Mouse (Mus musculus): Measurements from ENCODE around the gene Chst3.

Chst3 gene

DNA sequence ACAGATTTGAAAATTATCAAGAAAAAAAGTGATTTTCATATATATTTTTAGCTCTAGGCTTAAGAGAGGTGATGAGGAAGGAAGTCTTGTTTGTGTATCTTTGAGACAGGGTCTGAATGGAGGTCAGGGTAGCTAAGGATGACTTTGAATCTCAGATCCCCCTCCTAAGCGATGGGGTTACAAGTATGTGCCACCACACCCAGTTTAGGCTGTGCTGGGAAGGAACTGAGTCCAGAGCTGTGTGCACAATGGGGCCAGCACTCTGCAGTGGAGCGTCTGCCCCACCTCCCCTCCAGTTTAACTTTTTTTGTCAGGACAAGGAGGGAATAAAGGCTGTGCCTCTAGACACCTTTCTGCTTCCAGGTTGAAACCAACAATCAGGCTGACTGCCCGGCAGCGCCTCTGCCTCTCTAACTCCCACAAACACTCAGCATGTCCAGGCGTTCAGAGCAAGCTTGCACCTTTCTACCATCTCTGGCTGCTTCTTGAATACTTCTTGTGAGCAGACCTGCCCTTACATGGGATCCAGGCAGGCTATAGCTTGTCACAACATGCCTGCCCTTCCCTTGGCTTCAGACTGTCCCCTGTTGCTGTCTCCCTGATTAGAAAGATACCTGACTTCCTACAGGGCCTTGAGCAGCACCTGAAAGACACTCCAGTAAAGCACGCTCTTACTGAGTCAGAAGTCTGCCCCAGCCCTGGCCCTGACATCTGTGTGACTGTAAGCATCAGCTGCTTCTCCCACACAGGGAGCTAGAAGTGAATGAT lies 11.4 kb upstream of the Chst3 start:
- DNase-seq, result no peak

DNA sequence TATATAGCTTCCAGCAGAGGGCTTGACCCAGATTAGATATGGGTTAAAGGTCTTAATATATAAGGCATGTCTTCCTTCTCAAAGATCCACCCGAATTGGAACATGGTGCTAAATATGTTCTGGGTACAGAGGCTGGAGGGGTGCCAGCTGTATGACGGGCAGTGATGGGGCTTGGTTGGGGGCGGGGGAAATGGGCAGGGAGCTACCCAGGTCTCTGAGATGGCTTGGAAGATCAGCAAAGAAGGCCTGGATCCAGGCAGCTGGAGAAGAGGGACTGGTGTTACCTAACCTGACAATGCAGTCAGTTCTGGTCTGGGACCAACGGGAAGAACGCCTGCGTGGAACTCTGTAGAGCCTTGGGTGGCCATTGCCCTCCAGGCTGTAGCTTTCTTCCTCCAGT lies 10.1 kb upstream of the Chst3 start:
- DNase-seq, result peak; percentile 23

DNA sequence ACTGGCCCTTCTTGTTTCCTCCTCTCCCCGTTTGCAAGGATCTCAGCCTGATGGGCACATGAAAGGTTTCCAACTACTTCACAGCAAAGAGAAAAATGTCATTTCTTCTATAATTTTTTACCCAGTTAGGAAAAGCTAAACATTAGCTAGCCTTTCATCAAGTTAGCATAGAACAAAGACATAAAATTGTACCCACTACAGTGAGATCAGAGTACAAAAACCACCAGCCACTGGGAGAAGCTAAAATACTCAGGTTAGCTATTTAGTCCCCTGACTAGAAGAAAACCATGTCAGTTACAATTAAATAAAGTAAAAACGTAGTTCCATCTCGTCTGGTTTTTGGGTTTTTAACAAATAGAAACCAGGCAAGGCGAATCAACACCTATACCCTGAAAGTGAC lies 8.6 kb upstream of the Chst3 start:
- no peak for DNase-seq

DNA sequence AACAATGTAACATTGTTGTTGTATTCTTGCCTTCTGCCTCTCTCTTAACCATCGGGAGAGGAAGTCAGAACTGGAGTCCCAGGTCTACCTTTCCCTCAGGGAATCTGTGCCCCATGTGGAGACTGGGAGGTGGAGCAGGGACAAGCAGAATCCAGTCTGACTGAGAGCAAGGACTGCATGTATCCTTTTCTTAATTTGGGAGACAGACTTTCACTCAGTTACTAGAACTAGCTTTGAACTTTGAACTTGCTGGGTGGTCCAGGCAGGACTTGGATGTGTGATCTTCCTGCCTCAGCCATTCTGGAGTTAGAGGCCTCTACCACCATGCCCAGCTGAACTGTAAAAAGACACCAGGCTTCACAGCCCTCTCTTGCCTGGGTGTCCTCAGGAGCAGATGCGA lies 5.5 kb upstream of the Chst3 start:
- peak; percentile 7 for DNase-seq

DNA sequence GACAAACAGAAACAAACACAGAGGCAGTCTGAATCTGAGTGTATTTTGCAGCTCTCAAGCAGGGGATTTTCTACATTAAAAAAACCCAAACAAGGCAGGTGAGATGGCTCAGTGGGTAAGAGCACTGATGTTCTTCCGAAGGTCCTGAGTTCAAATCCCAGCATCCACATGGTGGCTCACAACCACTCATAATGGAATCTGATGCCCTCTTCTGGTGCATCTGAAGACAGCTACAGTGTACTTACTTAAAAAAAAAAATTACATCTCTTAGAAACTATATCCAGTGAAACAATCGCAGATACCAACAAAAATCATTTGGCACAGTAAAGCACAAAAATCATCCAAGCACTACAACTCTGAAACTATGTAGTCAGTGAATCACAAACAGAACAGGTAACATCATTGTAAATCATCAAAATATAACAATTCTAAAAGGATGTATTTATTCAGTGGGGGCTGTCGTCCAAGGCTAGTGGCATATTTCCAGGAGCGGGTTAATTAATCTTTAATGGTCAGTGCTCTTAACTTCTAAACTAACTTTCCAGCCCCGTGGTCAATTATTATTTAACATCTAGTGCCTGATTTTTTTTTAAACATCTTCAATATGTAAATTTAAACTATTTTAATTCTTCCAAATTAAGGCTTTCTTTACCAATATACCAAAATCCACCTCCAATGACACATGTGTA lies 2.7 kb upstream of the Chst3 start:
- peak; percentile 27 for DNase-seq

DNA sequence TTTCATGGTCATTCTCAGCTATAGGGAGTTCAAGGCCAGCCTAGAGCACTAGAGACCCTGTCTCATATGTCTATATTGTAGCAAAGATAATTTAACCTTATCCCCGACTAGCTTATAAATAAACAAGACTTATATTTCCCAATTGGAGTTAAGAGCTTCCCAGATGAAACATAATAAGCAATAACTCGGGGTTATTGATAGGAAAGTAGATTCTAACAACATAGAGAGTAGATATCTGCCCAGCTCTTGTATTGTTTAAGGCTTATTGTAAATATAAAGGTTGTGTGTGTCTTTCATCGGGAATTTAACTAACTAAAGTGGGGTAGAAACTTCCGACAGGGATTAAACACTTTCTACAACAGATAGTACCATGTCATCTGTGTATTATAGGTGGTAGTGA lies 1.5 kb upstream of the Chst3 start:
- no peak for DNase-seq

DNA sequence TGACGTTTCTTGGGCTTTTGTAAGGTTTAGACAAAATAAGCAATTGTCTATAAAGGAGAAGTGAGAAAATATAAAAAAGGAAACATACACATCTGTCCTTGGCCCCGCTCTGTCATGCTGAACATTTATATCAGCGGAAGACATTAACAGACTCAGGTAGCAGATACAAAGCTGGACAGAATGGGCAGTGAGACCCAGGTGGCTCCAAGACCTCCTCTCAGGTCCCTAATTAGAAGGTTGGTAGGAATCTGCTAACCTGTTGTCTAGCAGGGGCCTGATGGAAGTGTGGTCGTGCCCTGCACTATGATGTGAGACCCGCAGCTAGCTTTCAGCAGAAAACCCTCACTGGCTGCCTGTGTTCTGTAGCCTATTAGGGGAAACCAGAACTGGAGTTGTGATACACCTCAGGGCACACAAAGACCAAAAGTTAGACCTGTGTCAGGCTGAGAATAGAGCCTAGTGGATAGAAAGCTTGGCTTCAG lies 1.0 kb upstream of the Chst3 start:
- no peak for DNase-seq

DNA sequence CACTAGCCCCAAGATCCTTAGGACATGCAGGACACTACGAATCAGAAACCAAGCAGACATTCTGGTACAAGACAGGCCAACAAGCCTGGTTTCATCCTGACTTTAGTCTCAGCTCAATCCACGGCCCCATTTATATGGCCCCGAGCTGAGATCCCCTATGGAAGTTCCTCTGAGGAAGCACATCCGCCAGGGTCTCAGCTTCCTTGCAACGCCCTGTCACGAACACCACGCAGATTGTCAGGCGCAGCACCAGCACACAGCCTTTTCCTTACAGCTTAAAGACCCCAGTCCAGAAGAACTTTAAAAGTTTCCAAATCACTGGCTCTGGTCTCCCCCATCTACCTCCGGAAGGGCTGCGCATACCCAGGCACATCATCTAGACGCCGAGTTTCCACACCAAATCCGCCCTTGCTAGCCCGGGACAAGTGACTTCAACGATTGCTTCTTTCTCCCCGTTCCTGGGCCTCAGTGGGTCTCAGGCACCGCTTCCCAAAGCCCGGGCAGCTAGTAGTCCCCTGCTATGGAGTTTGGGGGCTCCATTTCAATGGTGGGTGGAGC lies 948 bp downstream of the Chst3 start:
- peak; percentile 61 for DNase-seq

DNA sequence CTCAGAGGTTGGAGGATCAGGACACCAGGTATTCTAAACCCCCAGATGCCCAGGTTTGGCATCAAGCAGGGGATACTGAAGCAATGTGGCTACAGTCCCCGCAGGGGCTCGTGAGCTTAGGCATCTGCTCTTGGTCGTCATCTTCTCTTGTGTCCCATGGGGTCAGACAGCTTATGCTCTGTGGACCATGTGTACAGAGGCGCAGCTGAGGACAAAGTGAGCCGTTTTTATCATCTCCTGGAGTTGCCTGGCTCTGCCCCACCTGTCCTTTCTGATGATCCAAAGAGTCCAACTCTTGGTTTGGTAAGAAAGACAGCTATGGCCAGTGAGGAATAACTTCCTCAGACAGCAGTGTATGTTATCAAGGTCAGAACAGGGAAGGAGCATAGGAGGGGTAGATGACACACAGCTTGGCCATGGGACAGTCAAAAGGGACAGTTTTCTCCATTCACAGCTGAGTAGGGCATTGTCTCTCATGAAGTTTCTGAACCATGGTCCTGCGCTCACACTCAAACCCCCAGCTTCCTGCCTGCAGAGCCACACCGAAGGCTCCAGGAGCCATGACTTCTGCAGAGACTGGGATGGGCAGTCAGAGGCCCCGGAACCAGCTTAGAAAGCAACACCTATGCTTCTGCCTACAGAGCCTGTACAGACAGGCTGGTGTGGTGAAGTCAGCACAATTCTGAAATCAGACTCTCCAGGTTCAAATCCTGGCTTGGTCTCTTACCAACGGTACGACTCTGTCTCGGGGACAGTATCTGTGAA lies 2.5 kb downstream of the Chst3 start:
- DNase-seq, result no peak

DNA sequence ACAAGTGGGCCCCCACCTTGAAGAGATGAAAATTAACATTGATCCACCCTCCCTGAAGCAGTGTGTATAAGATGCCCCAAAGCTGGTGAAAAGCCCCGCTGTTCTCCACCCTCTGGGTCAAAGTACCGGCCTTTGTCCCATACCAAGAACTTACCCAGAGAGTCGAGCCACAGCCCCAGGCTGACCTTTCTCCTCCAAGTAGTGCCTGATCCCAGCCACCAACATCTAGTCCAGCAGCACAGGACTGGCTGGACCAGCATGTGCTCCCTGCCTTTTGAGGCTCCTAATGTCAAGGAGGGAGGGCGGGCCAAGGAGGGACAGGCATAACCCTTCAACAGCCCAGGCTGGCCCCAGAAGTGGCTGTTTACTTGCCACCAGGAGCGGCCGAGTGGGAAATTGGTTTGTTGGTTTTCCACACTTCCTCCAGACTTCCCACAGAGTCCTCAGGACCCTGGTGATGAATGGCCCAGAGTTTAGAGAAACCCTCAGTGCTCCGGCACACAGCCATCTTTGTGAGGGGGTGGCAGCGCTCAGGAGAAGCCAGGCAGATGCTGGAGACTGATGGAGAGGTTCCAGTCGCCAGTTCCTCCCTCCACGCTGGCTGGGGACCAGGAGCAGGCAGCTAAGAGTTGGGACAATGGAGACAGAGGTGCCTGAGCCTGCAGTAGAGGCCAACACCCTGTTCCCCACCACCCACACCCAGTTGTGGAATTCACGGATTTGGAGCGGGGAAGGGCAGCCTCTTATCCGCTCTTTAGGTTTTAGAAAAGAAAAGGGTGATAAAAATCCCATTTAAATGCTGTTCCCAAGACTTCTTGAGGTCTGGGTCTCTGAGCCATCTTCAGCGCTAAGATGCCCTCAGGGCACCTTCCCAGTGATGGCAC lies 3.7 kb downstream of the Chst3 start:
- DNase-seq, result peak; percentile 49

DNA sequence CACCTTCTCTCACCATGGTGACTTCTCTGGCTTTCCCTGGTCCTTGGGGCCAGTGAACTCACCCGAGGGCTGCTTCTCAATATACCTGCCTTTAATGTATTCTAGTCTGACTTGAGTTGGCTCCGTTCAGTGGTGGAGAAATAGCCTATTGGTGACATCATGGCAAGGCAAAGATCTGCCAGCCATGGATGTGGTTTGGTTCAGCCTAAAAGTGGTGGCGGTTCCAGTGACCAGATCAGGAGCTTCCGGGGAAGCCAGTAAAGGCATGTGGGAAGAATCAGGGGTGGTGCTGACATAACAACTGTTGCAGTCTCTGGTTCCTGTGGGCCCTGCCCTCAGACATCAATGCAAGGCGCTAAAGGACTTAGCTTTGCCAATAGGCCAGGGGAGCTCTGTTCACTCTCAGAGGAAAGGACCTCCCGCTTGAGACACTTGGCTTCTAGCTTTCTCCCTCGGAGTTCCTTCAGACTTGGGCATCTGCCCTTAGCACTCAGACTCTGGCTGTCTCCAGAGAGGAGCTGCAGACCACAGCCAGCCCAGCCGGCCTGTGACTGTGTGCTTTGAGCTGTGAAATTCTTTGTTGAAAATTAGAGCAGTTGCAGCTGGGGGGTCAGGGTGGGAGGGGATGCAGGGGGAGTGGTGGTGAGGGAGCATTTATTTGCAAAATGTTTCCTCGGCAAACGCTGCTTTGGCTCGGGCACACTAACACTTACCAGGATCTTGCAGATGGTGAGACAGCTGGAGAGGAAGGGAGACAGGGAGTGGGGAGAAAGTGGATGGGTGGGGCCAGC lies 6.3 kb downstream of the Chst3 start:
- DNase-seq, result peak; percentile 68

DNA sequence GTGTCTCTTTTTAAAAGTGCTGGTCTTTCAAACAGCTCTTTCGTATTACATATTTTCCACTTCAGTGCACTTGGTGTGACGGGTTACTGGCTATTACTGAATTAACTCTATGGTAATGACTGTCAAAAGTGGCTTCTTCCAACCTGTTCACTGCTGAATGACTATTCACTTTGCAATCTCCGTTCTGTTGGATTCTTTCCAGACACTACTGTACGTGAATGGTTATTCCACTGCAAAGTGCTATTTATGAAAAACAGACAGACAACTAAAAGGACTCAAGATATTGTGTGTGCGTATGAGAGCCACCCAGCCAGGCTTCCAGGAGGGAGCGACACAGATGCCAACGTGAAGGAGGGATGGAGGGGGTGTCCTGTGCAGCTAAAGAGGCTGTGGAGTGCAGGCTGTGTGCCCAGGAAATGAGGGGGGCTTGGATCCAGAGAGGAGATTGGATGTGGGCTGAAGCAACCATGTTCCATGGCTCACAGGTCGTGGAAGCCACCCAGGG lies 7.5 kb downstream of the Chst3 start:
- DNase-seq, result no peak

DNA sequence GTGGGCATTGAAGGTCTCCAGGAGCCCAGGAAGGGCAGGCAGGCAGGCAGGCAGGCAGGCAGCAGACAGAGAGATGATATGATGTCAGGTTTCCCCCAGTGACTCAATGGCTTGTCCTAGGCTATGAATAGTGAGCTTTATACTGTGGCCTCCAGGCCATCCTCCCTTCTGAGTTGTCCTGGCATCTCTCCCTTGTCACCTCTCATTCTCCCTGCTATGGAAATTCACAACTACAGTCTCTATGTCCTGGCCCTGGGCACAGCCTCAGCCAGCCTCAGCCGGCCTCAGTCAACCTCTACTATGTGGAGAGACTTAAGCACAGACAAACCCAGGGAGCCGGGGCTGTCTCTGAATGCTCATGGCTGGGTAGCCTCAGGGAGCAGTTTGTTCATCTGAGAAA lies 8.6 kb downstream of the Chst3 start:
- no peak for DNase-seq

DNA sequence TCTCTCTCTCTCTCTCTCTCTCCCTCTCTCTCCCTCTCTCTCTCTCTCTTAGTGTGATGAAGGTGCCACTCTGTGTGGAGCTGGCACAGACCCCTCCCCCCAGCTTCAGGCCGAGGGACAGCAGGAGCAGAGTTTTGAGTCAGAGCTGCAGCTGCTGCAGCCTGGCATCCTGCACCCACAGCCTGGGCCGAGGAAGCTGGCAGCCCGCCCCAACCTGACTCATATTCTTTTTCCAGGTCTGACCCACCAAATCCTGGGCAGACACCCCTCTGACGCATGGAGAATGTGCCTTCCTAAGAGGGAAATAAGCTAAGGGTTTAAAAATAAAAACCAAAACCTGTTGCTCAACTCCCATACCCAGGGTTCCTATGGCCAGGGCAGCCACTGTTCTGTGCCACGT lies 9.8 kb downstream of the Chst3 start:
- peak; percentile 47 for DNase-seq

DNA sequence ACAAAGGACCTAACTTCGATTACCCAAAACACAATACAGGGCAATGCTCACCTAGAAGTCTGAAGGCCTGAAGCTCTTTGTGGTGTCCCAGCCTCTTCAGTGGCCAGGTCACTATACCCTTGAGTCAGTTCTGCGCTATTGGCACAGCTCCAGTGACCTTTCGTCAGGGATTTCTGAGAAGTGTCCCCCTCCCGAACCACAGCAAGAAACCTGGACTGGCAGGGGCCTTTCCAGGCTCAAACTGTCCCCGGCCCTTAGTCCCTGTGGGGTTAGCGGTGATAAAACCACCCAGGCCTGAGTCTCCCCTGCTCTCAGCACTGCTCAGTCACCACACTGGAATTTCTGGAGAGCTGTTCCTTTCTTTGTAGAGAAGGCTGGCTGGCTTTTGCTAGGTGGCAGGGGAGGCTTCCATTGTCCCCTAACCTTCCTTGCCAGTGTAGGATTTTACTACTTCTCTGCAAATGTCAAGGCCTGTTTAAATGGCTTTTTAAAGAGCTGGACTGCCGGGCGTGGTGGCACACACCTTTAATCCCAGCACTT lies 11.8 kb downstream of the Chst3 start:
- DNase-seq, result peak; percentile 43

DNA sequence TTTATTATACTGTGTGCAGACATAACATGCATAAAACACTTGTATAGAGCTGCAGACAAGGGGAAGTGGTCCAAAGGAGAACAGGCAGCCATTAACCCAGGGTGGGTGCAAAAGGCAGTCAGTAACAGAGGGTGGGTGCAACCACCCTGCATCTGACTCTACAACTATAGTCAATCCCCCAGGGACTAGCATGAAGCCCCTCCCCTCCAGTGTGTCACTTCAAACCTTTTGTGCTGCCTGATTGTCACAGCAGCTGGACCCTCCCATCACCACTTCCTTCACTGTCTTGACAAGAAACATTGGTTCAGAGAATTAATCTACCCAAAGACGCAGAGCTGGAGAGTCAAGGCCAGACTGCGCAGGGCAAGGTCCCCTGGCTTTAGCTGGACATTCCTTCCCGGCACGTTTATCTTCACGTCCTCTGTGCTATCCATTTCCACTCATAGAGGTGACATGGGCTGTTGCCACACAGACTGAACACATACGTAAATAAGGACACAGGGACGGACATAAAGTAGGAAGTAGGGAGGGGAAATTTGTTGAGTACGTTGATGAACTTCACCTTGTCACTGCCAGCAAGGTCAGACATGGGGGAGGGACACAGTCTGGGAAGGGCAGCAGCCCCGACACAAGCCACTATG lies 13.3 kb downstream of the Chst3 start:
- no peak for DNase-seq

DNA sequence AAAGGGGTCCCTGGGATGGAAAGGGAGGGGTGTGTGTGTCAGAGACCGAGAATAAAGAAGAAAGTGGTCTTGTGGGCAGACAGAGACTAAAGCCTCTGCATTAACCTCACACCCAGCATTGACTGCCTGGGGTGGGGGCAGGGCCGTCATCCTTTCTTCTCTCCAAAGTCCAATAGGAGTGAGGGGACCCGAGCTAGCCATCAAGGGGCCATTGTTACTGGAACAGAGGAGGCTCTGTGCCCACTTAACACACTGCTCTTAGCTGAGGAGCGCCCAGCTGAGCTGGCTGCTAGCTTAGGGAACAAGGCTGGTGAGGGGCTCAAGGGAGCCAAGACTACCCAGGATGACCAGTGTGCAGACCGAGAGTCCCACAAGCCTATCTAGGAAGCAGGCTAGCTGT lies 16.3 kb downstream of the Chst3 start:
- no peak for DNase-seq

DNA sequence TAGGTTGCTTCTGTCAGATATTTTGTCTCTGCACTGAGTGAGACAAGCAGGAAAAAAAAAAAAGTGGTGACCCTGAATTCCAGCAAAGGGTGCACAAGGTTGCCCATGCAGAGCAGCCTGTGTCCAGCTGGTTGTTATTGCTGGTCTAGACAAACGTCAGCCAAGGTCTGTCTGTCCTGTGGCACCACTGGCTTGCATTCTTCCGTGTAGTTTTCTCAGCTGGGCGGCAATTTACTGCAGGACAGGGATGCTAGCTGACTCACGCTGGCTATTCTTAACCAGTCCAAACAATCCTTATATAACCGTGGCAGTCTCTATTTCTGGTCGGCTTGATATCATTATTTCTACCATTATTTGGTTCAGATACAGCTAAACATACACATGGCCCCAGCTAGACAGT lies 18.1 kb downstream of the Chst3 start:
- no peak for DNase-seq

DNA sequence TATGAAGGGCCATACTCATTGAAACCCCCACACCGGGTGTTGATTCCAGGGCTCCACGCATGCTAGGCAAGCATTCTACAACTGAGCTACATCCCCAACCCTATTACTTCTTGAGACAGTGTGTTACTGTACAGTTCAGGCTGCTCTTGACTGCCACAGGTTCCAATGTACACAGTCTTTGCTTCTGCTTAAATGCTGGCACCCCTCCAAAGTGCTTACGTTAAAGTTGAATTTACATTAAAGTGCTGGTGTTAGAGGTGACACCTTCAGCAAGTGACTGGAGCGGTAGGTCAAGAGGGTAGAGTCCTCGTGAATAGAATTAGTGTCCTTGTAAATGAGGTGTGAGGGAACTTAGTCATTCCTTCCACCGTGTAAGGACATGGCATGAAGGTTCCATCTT lies 19.7 kb downstream of the Chst3 start:
- no peak for DNase-seq

DNA sequence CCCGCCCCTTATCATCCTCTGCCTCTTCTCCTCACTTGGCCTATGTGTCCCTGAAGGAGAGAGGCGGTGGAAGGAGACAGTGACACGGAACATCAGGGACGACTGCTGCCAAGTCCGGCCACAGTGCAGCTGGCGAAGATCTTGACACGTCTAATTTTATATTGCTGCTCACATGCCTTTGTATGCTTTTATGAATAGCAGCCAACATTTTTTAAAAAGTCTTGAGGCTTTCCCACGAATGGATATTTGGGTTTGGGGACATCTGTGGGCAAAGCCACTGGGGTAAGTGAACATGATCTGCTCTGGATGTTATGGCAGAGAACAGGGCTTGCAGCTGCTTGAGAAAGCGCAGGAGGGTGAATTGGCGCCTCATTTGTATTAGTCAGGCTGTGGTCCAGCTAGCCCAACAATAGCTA lies 21.6 kb downstream of the Chst3 start:
- DNase-seq, result peak; percentile 79

All from kidney, postnatal 10 days (tissue).